Mouse (Mus musculus) NIH3T3 (cell line): ENCODE data around the gene Cacul1.

Experiments
- DNase-seq: peaks from one replicate; pipeline ENCODE4 v3.0.0-alpha.2; 2012; ENCODE audit warnings: low read depth

The Cacul1 gene

DNA sequence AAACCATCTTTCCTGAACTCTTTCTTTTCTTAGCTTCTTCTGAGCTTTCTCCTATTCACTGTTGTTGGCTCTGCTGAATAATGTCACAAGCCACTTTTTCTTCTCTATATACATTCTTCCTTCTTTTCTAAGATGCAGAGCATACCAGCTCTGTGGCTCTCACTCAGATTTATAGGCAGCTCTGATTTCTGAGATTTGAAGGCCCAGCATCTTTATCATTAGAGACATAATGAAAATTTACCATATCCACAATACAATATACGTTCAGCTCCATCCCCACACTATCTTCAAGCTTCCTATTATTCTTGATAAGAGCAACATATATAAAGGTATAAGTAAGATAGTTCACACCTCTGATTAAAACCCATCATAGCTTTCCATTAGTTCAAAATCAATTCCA, 50.7 kb downstream of the Cacul1 start:
- no peak for DNase-seq

DNA sequence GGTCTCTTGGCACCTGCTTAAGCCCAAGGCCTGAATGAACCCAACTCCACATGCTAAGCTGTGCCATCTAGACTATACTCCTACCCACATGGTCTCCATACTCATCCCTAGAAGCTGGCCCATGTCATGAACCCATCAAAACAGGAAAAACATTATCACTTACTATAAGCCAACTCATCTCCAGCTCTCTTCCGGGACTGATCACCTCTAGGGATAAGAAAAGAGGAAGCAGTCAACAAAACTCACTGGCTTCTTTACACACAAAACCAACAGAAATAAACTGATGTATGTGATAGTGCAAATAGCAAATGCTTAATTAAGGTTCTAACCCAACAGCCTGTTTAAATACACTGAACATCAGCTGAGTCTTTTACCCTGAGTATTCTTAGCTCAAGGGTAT, 51.5 kb downstream of the Cacul1 start:
- DNase-seq: no peak

DNA sequence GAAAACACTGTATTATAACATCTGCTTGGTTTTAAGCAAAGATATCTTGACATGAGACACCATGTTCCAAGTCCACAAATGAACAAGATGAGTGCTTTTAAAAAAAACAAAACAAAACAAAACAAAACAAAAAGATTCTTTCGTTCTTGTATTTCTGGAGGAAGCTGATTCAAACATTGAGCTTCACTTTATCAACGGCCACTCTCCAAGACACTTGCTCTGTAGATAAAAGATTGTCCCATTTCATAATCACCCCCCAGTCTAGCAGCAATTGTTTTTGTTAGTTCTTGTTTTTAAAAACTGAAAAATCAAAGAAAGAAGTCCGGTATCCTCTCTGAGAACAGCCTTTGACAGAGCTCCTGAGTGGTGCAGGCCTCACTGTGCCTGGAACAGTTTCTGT, 52.2 kb downstream of the Cacul1 start:
- no peak for DNase-seq

DNA sequence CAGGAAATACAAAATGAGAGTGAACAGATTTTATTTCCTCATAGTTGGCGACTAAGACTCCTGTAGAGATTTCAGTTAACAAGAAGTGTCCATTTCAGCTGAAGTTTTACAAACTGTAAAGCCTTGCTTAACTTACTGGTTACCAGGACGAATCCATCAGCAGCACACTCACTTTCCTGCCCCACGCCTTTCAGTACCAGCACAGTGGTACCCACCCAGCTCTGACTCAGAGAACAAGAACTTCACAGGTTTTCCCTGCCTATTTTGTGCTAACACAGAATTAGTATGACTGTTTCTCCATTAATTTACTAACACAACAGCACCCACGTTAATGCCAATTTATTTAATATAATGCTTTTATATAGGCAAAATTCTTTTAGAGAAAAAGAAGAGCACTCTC, 53.9 kb downstream of the Cacul1 start:
- DNase-seq: peak; percentile 66

DNA sequence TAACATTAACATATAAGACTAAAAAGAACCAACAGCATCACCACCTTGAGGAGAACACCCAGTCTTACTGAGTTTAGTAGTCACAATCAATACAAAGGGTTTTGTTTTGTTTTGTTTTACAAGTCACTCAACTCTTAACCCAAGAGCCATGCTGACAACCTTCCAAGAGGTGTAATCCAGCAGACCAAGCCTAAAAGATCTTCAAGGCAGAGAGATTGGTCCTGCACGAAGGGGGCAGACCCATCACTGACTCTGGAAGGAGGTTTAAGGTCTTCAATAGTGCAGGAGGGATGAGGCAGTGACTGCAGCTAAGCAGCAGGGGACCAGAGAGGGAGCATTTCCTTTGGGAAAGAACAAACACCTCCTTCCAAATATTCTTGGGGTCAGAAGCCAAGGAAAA, 55.7 kb downstream of the Cacul1 start:
- no peak for DNase-seq

DNA sequence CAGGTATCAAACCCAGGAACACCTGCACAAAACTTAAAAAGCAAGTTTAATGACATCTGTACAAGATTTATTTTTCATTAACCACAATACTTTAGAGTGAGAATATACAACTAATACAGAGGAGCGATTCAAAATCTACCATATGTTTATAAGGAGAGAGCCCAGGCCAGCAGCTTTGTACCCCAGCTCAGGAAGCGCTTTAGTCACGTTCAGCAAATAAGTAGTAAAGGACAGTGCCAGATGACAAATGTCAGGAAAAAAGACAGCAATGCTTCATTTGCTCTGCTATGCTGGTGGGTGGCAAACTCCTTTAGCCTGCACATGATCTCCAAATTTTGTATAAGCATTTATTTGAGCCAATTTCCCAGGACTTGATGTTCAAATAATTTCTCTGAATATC, 56.1 kb downstream of the Cacul1 start:
- DNase-seq: no peak

DNA sequence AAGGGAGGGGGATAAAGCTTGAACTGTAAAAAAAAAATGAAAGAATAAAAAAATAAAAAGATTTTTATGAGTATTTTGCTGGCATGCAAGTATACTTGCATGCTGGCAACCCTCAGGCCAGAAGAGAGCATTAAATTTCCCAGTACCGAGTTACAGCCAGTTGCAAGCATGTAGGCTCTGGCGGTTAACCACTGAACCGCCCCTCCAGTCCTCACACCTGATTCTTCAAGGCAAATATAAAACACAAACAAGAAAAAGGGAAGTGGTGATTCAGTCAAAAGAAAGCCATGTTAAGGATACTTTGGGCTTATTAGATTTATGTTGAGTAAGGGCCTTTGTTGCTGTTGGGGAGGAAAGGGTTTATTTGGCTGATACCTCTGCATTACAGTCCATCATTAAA, 60.7 kb downstream of the Cacul1 start:
- DNase-seq: no peak

DNA sequence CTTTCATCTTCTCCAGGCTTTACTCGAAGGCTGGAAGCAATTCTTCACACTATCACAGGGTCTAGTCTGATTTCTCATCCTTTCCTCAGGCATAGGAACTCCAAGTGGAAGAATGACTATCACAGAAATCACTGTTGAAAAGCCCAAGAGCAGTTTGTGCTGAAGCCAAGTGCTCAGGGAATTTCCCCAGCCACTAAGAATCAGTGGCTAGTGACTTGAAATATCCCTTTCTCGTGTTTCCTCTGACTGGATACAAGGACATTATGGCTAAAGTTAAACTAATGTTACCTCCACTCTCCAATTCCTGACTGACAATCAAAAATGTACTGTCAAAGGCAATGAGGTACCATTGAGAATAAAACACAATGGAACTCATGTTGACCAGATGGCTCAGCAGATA, 65.8 kb downstream of the Cacul1 start:
- DNase-seq: no peak

DNA sequence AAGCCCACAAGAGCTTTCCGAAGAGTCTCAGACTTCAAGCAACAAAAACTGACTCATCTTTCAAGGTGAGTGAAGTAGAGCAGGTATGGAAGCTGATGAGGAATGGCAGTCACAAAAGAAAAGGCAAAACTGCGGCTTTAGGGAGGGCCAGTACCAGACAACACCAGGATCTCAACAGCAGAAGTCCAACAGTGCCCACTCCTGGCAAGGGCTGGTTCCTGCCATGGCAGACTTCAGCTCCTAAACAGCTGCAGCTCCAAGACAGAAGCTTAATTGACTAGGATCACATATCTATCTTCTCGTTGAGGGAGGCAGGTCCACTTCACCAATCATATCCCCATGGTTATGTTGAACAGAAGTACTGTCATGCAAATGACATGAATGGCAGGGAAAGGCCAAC, 67.4 kb downstream of the Cacul1 start:
- peak; percentile 38 for DNase-seq

DNA sequence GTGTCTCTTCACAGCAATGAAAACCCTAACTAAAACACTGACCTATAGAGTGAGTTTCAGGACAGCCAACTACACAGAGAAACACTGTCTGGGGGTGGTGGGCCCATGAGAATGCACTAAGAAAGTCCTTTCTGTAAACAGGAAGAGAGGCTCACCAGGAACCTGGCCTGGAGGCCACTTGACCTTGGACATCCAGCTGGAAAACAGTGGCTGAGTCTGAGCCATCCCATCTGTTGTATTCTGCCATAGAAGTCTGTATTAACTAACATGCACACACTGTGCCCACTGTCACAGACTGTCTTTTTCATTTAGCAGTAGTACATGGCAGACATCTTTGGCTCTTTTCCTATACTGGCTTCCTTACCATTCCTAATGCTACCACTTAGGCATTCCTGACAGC, 80.6 kb downstream of the Cacul1 start:
- no peak for DNase-seq

DNA sequence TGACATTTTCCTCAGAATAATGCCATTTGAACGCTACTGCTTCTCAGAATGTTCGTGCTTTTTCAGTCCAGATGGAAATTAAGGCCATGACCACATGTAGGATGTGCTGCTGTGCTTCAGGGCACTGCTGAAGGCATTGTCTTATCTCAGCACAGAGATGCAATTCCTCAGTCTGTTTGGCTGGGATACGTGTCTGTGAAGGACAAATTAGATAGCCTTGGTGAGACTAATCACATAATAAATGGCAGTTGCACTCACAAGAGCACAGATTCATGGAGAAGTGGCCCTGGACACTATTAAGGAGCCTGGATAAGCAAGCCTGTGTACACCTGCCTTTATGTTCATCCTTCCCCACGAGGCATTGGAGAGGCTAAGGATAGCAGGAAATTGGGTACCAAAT, 83.7 kb downstream of the Cacul1 start:
- no peak for DNase-seq

DNA sequence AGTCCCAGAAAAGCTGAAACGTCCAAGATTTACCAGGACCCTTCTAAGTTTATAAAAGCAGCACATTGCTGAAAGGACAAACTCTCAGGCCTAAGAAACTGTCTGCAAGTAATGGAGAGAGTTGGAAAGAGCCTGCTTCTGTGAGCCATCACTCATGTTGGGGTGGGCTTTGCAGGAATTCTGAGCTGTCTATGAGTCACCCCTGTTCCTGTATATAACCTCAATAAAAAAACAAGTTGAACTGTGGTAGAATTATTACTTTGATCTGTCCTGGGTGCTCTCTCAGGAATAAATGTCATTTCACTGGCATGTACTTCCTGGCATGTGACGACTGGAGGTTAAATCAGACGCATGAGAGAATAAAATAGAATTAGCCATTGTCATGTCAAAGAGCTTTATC, 85.1 kb downstream of the Cacul1 start:
- peak; percentile 61 for DNase-seq

DNA sequence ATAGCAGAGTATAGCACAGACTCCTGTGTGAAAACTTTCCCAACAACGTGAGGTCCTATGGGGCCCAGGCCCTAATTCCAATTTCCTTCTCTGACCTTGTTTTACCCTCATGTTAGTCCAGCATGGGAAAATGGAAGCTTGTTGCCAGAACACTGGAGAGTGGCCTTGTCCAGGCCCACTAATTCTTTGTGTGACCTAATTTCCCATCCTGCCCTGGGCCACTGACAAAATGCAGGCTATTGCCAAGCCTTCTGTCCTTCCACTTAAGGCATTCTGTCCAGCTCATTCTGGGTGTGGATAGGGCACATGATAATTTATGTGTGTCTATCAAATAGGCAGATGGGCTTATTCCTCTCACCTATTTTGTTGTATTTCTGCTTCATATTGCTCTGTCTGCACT, 91.3 kb downstream of the Cacul1 start:
- DNase-seq: no peak

DNA sequence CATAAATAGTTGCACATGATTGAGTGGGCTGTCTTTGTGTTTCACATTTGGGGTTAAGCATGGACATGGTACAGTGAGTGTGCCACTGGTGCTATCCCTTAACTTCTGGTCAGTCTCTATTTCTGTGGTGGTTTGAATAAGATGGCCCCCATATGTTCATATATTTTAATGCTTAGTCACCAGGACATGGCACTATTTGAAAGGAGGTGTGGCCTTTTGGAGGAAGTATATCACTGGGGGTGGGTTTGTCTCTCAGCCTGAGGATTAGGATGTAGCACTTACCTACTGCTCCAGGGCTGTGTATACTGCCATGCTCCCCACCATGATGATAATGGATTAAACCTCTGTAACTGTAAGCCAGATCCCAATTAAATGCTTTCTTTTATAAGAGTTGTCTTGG, 95.6 kb downstream of the Cacul1 start:
- DNase-seq: peak; percentile 19

DNA sequence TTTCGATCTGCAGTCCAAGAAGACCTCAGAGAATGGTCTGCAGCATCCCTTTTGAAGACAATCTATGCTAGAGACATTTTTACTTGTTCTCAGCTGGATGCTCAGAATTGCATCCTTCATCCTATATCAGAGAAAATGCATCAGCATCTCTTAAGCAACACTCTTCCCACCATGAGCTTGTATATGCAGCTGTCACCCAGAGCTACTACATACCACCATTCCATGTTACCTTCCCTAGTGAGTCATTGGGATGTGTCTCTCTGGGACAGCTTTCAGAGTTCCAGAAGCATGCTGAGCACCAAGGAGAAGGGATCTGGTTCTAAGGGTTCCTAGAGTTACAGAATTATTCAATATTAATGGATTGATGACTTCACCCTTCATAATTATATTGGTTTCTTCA, 102.0 kb downstream of the Cacul1 start:
- DNase-seq: no peak

DNA sequence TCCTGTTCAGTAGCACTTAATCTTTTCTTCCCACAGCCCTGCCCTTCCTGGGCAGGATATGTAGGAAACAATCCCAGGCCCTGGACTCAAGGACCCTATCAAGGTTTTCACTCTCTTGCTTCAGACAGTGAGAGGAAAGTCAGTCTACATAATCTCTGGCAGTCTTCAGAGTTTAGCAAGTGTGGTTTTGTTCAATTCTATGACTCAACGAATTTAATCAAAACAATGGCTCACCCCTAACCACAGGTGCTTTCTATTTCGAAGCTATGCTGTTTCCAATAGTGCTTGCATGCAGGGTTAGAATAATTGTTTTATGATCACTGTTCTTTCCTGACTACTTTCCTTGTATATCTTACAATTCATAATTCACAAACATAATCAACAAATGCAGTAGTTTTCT, 103.0 kb downstream of the Cacul1 start:
- DNase-seq: peak; percentile 71
